Mouse (Mus musculus): Measurements from ENCODE around the gene Dnajb2. TPM values are rescaled to one million over a fixed set of nuclear protein-coding genes. Genes with fewer than 3 reads are reported as not detected.

Gene Dnajb2
- total and polyA plus RNA-seq, 3 experiments = 12.9 to 18.9 TPM; not detected in 1

DNA sequence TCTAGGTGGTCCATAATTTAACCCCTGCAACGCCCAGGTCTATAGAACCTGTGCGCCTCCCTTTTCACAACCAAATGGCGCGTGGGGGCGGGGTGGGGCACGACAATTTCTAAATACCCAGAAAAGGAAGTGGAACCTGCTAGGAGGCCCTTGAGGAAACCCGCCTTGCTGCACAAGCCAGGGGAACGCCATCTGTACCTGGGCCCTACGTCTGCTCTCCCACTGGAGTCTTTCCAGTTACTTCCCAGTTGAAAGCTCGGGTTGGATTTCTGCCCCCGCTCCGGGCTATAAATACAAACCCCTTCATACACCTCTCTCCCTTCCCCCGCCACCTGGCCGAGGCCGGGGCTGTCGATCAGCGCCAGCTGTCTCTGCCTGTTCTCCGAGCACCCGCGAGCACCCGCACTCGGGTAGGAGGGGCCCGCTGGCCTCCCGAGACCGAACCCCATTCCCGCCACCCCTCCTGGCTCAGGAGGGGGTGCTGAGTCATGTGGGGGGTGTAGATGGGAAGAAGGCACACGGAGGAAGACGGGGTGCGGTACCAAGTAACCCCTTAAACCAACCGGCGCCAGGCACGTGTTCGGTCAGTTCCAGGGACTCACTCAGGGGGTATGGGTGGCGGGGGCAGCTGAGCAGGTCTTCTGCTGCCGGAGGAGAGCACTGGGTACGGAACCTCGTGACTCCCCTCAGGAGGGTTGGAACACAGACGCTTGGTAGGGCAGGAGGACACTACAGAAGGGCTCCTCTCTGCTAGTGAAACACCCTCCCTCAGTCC, 17.8 kb upstream of the Dnajb2 start:
- H3K36me3 ChIP-seq (ENCODE audit: control insufficient read depth in 1 of 2, insufficient read depth in 2 of 2, low read length in 2 of 2) = peaks cover 15 to 47% of the 10 kb centered on the region in 2 experiments
- H3K27ac ChIP-seq (ENCODE audit: control insufficient read depth, low read depth, low read length) = peak overlapping the region; percentile 83
- peaks cover 12 to 46% of the 10 kb centered on the region in 2 experiments for H3K4me1 ChIP-seq (ENCODE audit: control insufficient read depth in 1 of 2, insufficient read depth in 2 of 2, low read length in 2 of 2)
- no peaks in the 10 kb centered on the region for H3K9me3 ChIP-seq (replicated peaks; ENCODE audit: insufficient read depth, low read length)
- H3K9ac ChIP-seq (ENCODE audit: control insufficient read depth, low read depth, low read length, poor library complexity, severe bottlenecking) = peak overlapping the region; percentile 87
- peaks cover 51% of the 10 kb centered on the region for H3K79me2 ChIP-seq (ENCODE audit: control insufficient read depth, insufficient read depth, low read length, poor library complexity)
- peak overlapping the region; percentile 81 to 82 for H3K4me3 ChIP-seq (ENCODE audit: control insufficient read depth in 1 of 2, insufficient read depth in 1 of 2, low read depth in 2 of 2, low read length in 2 of 2)
- peak; percentile 78 for DNase-seq (ENCODE audit: low read depth, low spot score)
- H3K27me3 ChIP-seq (ENCODE audit: control insufficient read depth in 1 of 2, insufficient read depth in 2 of 2, low read length in 2 of 2) = no peaks in the 10 kb centered on the region
- TF ChIP-seq KAT2A (conservative IDR thresholded peaks at IDR 0.05; ENCODE audit: low read depth, low read length) = no peak
- 0 out of 2 replicates have a peak, but pooled peaks have one; percentile 30 for TF ChIP-seq TBP (IDR thresholded peaks at IDR 0.05; ENCODE audit: low read depth, low read length)
- TF ChIP-seq ZMIZ1 (IDR thresholded peaks at IDR 0.05; ENCODE audit: low read depth, low read length) = no peak
- TF ChIP-seq EP300 (IDR thresholded peaks at IDR 0.05; ENCODE audit: low read depth in 1 of 2, low read length in 2 of 2) = 0 out of 4 replicates have a peak, but pooled peaks of 1 of the 2 experiments have one; percentile 3
- TF ChIP-seq ZKSCAN1 (IDR thresholded peaks at IDR 0.05; ENCODE audit: low read depth, low read length) = no peak
- no peak for TF ChIP-seq GABPA (IDR thresholded peaks at IDR 0.05; ENCODE audit: low read depth, low read length)
- TF ChIP-seq CHD2 (IDR thresholded peaks at IDR 0.05; ENCODE audit: low read length) = no peak
- 0 out of 2 replicates have a peak, but pooled peaks have one; percentile 24 for TF ChIP-seq NELFE (IDR thresholded peaks at IDR 0.05; ENCODE audit: low read depth, low read length)
- TF ChIP-seq MAZ (IDR thresholded peaks at IDR 0.05; ENCODE audit: low read depth, low read length) = peak; percentile 44; the same call in 1 of the 2 replicates
- TF ChIP-seq JUND (IDR thresholded peaks at IDR 0.05; ENCODE audit: low read depth, low read length) = no peak
- no peak for TF ChIP-seq MEF2A (IDR thresholded peaks at IDR 0.05; ENCODE audit: extremely low read depth, insufficient replicate concordance, low read depth, low read length, poor library complexity, severe bottlenecking)
- no peak; the same call in 1 of the 2 replicates for TF ChIP-seq ETS1 (IDR thresholded peaks at IDR 0.05; ENCODE audit: low read depth, low read length)
- no peak for TF ChIP-seq E2F4 (IDR thresholded peaks at IDR 0.05; ENCODE audit: borderline replicate concordance, low read depth, low read length)
- TF ChIP-seq TCF12 (IDR thresholded peaks at IDR 0.05; ENCODE audit: low read depth, low read length) = no peak
- TF ChIP-seq POLR2A (IDR thresholded peaks at IDR 0.05; ENCODE audit: control insufficient read depth in 1 of 2, insufficient read depth in 1 of 2, low read depth in 1 of 2, low read length in 2 of 2, poor library complexity in 1 of 2) = peak in 1 of 2 experiments; percentile 25; a peak in 1 of 4 replicates
- TF ChIP-seq TAL1 (IDR thresholded peaks at IDR 0.05; ENCODE audit: low read length) = no peak
- no peak for TF ChIP-seq MAFK (IDR thresholded peaks at IDR 0.05; ENCODE audit: borderline replicate concordance, low read depth, low read length)
- no peak for TF ChIP-seq NRF1 (IDR thresholded peaks at IDR 0.05; ENCODE audit: insufficient read depth, low read depth, low read length, poor library complexity, severe bottlenecking)
- peak; percentile 57; the same call in 1 of the 2 replicates for TF ChIP-seq MAX (IDR thresholded peaks at IDR 0.05; ENCODE audit: low read length)
- TF ChIP-seq SMC3 (IDR thresholded peaks at IDR 0.05; ENCODE audit: low read depth, low read length) = no peak
- no peak for TF ChIP-seq CTCF (IDR thresholded peaks at IDR 0.05 in 2 of 3, conservative IDR thresholded peaks at IDR 0.05 in 1 of 3; ENCODE audit: control insufficient read depth in 1 of 3, insufficient read depth in 1 of 3, low read depth in 2 of 3, low read length in 3 of 3, poor library complexity in 1 of 3, severe bottlenecking in 1 of 3)
- peak; percentile 45; the same call in 1 of the 2 replicates for TF ChIP-seq ELF1 (IDR thresholded peaks at IDR 0.05; ENCODE audit: low read depth, low read length)
- no peak; the same call in 1 of the 2 replicates for TF ChIP-seq POLR2AphosphoS5 (IDR thresholded peaks at IDR 0.05; ENCODE audit: borderline replicate concordance, low read depth, low read length)
- no peak for TF ChIP-seq MYB (IDR thresholded peaks at IDR 0.05; ENCODE audit: low read depth, low read length)
- no peak for TF ChIP-seq UBTF (IDR thresholded peaks at IDR 0.05; ENCODE audit: borderline replicate concordance, insufficient read depth, low read depth, low read length)
- peak; percentile 87 for TF ChIP-seq MXI1 (IDR thresholded peaks at IDR 0.05; ENCODE audit: low read depth, low read length)
- TF ChIP-seq POLR2AphosphoS2 (IDR thresholded peaks at IDR 0.05; ENCODE audit: low read length) = 0 out of 2 replicates have a peak, but pooled peaks have one; percentile 55
- TF ChIP-seq RCOR1 (IDR thresholded peaks at IDR 0.05; ENCODE audit: low read depth, low read length) = no peak
- no peak for TF ChIP-seq BHLHE40 (IDR thresholded peaks at IDR 0.05; ENCODE audit: borderline replicate concordance, low read depth, low read length)
- 0 out of 2 replicates have a peak, but pooled peaks have one; percentile 43 for TF ChIP-seq MYC (IDR thresholded peaks at IDR 0.05; ENCODE audit: low read depth, low read length)
- no peak for TF ChIP-seq CHD1 (IDR thresholded peaks at IDR 0.05; ENCODE audit: low read depth, low read length)
- no peak for TF ChIP-seq USF2 (IDR thresholded peaks at IDR 0.05; ENCODE audit: borderline replicate concordance in 1 of 2, insufficient read depth in 1 of 2, low read depth in 1 of 2, low read length in 2 of 2)
- no peak; the same call in 1 of the 2 replicates for TF ChIP-seq USF1 (IDR thresholded peaks at IDR 0.05; ENCODE audit: low read depth, low read length)
- TF ChIP-seq ZC3H11A (IDR thresholded peaks at IDR 0.05; ENCODE audit: low read depth, low read length) = no peak
- TF ChIP-seq RAD21 (IDR thresholded peaks at IDR 0.05; ENCODE audit: low read depth, low read length) = no peak
